Mouse (Mus musculus) adipocyte (in vitro differentiated cells): ENCODE measurements at regions not wholly inside any gene's neighbourhood (a gene's known extent, or its start where the extent isn't known, plus 50 kb on each side); places are given as distances from the start of the nearest gene placed in this dataset.

ENCODE experiments used
- DNase-seq: peaks from one replicate; pipeline ENCODE4 v3.0.0-alpha.2; 2016; ENCODE audit warnings: low spot score

GRCm38 (mm10) chr8:41485163-41485562 lies 68.3 kb upstream of the Frg1 start:
- DNase-seq: no peak

DNA sequence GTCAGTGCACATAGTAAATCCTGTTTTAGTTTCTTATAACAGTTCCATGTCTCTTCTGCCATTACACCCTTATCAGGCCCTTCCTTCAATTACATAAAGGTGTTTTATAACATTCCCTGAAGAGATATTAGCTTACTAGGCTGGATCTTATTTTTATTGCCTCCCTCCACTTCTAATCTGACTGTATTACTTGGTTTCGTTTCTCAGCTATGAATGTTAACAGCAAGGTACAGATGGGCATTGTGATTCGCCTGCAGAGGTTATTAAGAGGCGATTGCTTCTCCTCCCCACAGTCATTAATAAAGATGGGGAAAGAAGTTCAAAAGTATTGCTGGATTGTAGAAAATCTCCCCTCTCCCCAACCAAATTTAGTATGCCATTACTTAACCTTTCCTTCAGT lies 66.4 kb upstream of the Frg1 start:
- DNase-seq: no peak

DNA sequence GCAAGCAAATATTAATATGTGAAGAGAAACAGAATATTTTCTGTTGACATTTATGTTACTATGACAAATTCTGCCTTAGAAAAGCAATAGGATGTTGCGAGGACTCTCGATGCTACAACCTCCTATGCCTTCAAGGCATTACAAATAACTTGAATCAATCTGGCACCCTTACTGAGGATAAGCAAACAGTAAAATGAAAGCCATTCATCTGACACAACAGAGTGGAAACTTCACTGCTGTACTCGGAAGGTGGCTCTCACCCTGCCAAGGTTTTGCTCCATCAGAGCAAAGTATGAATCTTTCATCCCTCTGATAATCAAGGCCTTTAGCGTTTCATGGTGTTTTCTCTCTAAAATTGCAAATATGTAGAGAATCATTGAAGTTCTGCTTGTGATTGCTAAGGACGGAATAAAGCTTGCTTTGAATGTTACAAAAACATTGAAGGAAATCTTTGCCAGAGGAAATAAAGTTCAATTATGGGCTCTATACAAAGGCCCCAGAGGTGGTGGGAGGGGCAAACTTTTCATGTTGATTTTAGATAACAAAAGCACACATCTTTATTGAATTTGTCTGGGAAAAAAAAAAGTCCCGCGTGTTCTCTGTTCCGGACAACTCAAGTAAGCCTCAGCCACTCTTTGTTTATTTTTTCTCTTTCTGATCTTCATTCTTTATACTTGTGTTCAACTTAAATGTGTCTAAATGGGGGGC lies 56.3 kb upstream of the Frg1 start:
- DNase-seq: no peak

DNA sequence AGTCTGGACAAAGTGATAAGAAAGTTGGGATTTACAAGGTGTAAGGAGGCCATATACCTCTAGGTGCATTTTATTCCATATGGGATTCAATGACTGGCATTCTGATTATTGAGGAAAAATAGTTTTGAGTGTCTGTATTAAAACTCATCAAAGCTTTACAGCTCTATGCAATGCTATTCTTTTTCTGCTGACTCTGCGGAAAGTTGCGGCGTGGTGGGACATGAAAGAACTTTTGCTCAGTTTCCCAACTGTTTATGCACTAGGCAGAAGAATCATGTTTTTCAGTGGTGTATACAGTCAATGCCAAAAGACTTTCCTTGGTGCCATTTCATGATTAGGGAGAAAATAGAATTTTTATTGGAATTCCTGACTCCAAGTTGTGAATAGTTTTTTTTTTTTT lies 55.4 kb upstream of the Frg1 start:
- DNase-seq: no peak
